Mouse (Mus musculus) olfactory bulb, adult 2 months (tissue): Measurements from ENCODE around the gene Dlx3.

Experiments used
- CTCF ChIP-seq: fragments of 200-500 bp; IDR thresholded peaks from 2 replicates; pipeline ENCODE4 v1.5.1; 2012; ENCODE audit warnings: low read depth, mild to moderate bottlenecking, low read length, moderate library complexity; ENCODE audit not compliant: insufficient read depth
- POLR2A ChIP-seq: fragments of 200-500 bp; IDR thresholded peaks from 2 replicates; pipeline ENCODE4 v1.6.1; 2012; ENCODE audit warnings: mild to moderate bottlenecking, low read depth, low read length, moderate library complexity; ENCODE audit not compliant: insufficient read depth

- TF ChIP-seq CTCF (no peak), POLR2A (no peak)
These were observed 23.2 kb downstream of the Dlx3 start for GRCm38 (mm10) chr11:95142980-95143575.
